In genomic region chr2:173453569-173454405, GRCm38 (mm10) we compare ENCODE assay signal across 8 mouse cellular contexts.
A peak's percentile ranks its signal among the peaks of the same experiment; 100 is the strongest.
DNase-seq lines count a peak whose midpoint lies in the region; TF ChIP-seq lines count a peak whose summit lies in the region.
"Had no signal": no experiment of that assay in that cellular context is flagged by ENCODE, and none has a peak within 500 bp of the region (broad histone marks: within the 10 kb centered on the region; RNA-seq: fewer than 3 reads in every experiment).

No protein-coding gene starts in this region.

- no peak overlapping the region for H3K27ac ChIP-seq in layer of hippocampus, adult 2 months
- H3K27ac ChIP-seq: liver, embryonic 13.5 days had no signal

- peak; percentile 16 to 30 for DNase-seq in layer of hippocampus, adult 2 months (ENCODE audit: low spot score in 2 of 2)
- no peak for DNase-seq in layer of hippocampus, adult 9-11 months
- DNase-seq in NIH3T3 (ENCODE audit: low read depth), result peak; percentile 41
- peak; percentile 13 for DNase-seq in embryo, embryonic 11.5 days (ENCODE audit: low read depth, low spot score)
- peak; percentile 41 for DNase-seq in kidney, adult 9 months
- DNase-seq in lung, postnatal 14 days, result peak; percentile 55
- DNase-seq in testis, postnatal 14 days (ENCODE audit: low spot score), result peak; percentile 25
- DNase-seq: liver, embryonic 13.5 days had no signal

- peak; percentile 84 for TF ChIP-seq CTCF in layer of hippocampus, adult 2 months (conservative IDR thresholded peaks at IDR 0.05)

- no peak overlapping the region for H3K4me3 ChIP-seq in layer of hippocampus, adult 2 months
- H3K4me3 ChIP-seq: liver, embryonic 13.5 days had no signal
